Mouse (Mus musculus): ENCODE results near the gene Col27a1. TPM values are rescaled to one million over a fixed set of nuclear protein-coding genes. Genes with fewer than 3 reads are reported as not detected.
A peak's percentile ranks its signal among the peaks of the same experiment; 100 is the strongest.

The Col27a1 gene
- polyA plus RNA-seq, 1 experiment from 2014 or later: 4.1 TPM

DNA sequence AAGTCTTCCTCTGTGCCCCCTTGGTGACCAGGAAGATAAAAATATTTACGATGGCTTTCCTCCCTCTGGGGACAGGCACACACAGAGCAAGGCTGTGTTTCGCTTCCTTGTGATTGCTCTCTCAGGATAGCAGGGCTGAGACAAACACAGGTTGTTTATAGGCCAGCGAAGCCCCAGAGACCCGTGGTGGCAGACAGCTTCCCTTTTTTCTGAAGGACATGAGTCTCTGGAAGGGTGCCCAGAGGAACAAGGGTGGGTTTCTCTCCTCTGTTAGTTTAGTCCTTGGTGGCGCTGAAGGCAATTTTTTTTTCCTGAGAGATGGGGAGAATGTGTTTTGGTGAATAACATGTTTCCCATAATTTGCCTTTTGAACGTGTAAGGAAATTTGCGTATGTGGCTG is 8.2 kb upstream of the Col27a1 start:
- Histone ChIP-seq H3K9ac (no peak overlapping the region), H3K4me1 (no peaks in the 10 kb centered on the region), H3K36me3 (replicated peaks) (no peaks in the 10 kb centered on the region), H3K4me2 (no peak overlapping the region), H3K4me3 (replicated peaks) (no peak overlapping the region), H3K9me3 (no peaks in the 10 kb centered on the region), H3K27me3 (no peaks in the 10 kb centered on the region; the same call in 1 of the 2 replicates), H3K27ac (no peak overlapping the region)
- WGBS: 87% methylated on average over 7 of the region's 7 CpGs
- no peak for ATAC-seq (ENCODE audit: low FRiP score)

DNA sequence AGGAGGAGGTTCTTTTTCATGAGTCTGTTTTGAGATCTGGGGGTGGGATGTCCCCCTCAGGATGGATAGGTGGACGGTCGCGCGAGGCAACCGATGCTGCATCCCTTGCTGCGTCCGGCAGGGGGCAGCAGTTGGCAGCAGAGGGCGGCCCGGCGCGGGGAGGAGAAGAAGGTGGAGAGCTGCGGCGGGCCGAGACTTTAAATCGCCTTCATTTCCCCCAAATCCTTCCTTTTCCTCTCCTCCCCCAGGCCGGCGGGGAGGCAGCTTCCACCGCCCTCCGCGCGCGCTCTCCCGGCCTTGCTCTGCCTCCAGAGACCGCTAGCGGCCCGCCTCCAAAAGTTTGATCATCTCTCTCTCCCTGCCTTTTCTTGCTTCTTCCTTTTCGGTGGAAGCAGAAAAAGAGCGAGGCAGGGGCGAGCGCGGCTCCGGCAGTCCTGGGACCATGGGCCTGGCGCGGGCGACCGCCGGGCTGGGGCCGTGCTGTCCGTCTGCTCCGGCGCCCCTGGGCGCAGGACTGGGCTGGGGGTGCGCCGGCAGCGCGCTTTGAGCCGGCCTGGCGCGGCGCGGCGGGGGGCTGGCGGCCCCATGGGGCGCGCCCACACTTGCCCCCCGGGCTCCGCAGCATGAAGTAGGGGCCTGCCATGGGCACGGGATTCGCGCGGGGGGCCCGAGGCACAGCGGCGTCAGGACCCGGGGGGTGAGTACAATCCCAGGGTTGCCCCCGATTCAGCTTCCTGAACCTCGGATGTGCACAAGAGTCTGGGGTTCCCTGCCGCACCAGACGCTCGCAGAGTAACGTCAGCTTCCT is 1.6 kb downstream of the Col27a1 start:
- H3K36me3 ChIP-seq (replicated peaks): no peaks in the 10 kb centered on the region
- H3K4me2 ChIP-seq: peak overlapping the region; percentile 100
- WGBS: 1% methylated on average over 62 of the region's 71 CpGs
- H3K4me3 ChIP-seq (replicated peaks): peak overlapping the region; percentile 78
- H3K9me3 ChIP-seq: no peaks in the 10 kb centered on the region
- ATAC-seq (ENCODE audit: low FRiP score): peak; percentile 62
- no peak overlapping the region for H3K27ac ChIP-seq
- peak overlapping the region; percentile 70 for H3K9ac ChIP-seq
- H3K4me1 ChIP-seq: peaks cover 29% of the 10 kb centered on the region
- H3K27me3 ChIP-seq: peaks cover 49% of the 10 kb centered on the region

DNA sequence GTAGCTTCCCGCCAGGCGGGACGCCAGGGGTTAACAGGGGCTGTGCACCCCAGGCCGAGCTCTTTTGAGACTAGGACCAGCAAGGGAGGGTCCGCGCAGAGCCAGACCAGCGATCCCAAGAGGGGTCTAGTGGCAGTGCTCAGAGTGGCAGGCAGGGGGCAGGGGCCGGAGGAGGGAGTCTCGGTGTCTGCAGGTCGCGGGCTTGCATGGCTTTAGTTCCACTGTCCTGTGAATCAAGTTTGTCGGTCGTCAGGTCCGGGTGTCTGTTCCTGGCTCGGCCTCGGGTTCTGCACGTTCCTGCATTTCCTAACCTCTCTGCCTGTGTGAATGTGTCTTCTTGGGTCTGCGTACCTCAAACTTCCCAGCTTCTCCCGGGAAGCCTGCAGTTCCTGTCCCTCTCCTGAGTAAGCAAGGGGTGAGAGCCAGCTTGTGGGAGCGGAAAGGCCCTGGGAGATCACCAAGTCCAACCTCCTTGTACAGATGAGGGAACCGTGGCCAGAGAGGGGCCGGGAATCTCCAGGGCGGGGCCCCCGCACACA is 2.3 kb downstream of the Col27a1 start:
- Histone ChIP-seq H3K4me3 (replicated peaks) (peak overlapping the region; percentile 78), H3K9me3 (no peaks in the 10 kb centered on the region), H3K36me3 (replicated peaks) (no peaks in the 10 kb centered on the region), H3K9ac (peak overlapping the region; percentile 70), H3K4me1 (peaks cover 29% of the 10 kb centered on the region), H3K27ac (no peak overlapping the region), H3K27me3 (peaks cover 49% of the 10 kb centered on the region), H3K4me2 (peak overlapping the region; percentile 100)
- under 1% methylated on average over 24 of the region's 24 CpGs for WGBS
- ATAC-seq (ENCODE audit: low FRiP score): peak; percentile 78

DNA sequence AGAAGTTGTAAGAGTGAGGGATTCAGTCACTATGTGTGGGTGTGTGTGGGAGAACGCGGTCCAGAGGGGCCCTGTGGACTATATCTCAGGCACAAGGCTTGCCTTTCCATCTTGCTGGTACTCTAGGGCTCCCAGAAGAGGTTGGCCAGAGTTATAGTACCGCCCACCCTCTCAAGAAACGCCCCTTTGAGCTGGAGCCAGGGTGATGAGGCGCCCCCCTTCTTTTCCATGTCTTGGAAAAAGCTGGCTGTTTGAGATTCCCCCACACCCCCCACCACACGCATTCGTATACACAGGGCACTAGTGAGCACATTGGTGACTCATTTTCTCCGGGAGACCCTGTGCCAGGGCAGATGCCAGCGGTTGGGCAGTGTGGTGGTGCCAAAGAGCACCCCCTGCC is 2.8 kb downstream of the Col27a1 start:
- H3K9ac ChIP-seq: peak overlapping the region; percentile 70; the same call in 1 of the 2 replicates
- H3K4me2 ChIP-seq: peak overlapping the region; percentile 100
- peaks cover 44% of the 10 kb centered on the region for H3K27me3 ChIP-seq
- no peaks in the 10 kb centered on the region for H3K36me3 ChIP-seq (replicated peaks)
- 26% methylated on average over 9 of the region's 9 CpGs for WGBS
- no peak overlapping the region for H3K27ac ChIP-seq
- ATAC-seq (ENCODE audit: low FRiP score): peak; percentile 40
- no peaks in the 10 kb centered on the region for H3K9me3 ChIP-seq
- peak overlapping the region; percentile 78 for H3K4me3 ChIP-seq (replicated peaks)
- peaks cover 29% of the 10 kb centered on the region for H3K4me1 ChIP-seq

DNA sequence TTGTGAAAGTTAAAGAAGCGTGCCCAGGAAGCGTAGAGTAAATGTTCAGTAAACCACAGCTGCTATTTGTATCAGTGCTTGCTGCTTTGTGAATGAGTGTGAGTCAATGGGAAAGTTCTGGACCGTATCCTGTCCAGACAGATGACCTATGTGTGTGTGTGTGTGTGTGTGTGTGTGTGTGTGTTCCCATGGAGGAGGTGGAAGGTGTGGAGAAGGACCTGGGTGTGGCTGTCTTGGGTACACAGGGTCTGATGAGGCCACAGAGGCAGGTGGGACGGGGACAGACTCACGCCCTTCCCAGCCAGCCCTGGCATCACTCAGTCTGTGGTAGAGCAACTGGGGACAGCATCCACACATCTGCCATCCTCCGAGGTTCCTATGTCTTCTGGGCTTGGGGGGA is 3.7 kb downstream of the Col27a1 start:
- ATAC-seq (ENCODE audit: low FRiP score): no peak
- no peak overlapping the region for H3K4me2 ChIP-seq

DNA sequence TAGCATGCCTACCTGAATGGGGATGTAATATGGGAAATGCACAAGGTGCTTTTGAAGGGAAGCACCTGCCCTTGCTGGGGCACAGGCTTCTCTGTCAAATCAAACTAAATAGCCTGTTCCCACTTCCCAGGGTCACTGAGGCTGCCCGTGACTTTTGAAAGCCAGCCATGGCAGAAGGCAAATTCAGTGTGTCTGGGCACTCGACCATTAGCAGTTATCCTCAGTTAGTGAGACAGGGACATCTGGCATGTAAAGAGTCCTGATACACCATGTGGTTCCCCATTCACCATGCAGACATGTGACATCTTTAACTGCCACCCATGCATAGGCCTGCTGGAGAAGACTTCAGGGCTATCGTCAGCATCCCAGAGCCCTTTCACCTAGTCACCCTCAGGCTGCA is 5.3 kb downstream of the Col27a1 start:
- Histone ChIP-seq H3K4me3 (replicated peaks) (no peak overlapping the region), H3K27ac (no peak overlapping the region), H3K9ac (no peak overlapping the region), H3K4me2 (no peak overlapping the region), H3K36me3 (replicated peaks) (no peaks in the 10 kb centered on the region), H3K27me3 (peaks cover 20% of the 10 kb centered on the region), H3K9me3 (no peaks in the 10 kb centered on the region), H3K4me1 (peaks cover 24% of the 10 kb centered on the region)
- WGBS: 86% methylated on average over 3 of the region's 3 CpGs
- no peak for ATAC-seq (ENCODE audit: low FRiP score)

More for the DNA sequence above, 3.7 kb downstream of the Col27a1 start:
- H3K27me3 ChIP-seq: peaks cover 35% of the 10 kb centered on the region
- H3K9ac ChIP-seq: no peak overlapping the region
- H3K4me1 ChIP-seq: peaks cover 29% of the 10 kb centered on the region
- H3K9me3 ChIP-seq: no peaks in the 10 kb centered on the region
- no peaks in the 10 kb centered on the region for H3K36me3 ChIP-seq (replicated peaks)
- no peak overlapping the region for H3K27ac ChIP-seq
- H3K4me3 ChIP-seq (replicated peaks): no peak overlapping the region
- 90% methylated on average over 6 of the region's 6 CpGs for WGBS

DNA sequence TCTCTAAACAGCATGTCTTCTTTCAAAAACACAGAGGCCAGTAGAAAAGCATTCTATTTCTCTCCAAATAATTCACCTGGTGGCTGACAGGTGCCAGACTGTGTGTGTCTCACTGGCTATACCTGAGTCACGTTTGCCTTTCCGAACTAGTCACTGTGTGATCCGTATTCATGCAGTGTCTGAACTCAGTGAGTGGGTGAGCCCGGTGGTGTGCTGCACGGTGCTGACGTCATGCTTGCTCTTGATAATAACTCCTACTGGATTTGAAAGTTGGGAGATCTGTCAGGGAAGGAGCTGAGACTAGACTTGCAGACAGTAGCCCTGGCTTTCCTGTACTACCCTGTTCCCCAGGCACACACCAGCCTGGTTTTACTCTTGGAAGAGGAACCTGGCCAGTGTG is 5.8 kb downstream of the Col27a1 start:
- ATAC-seq (ENCODE audit: low FRiP score): no peak
- WGBS: 89% methylated on average over 6 of the region's 6 CpGs
- no peaks in the 10 kb centered on the region for H3K36me3 ChIP-seq (replicated peaks)
- H3K4me3 ChIP-seq (replicated peaks): no peak overlapping the region
- no peak overlapping the region for H3K4me2 ChIP-seq
- H3K4me1 ChIP-seq: peaks cover 18% of the 10 kb centered on the region
- H3K9ac ChIP-seq: no peak overlapping the region
- H3K27ac ChIP-seq: no peak overlapping the region
- H3K9me3 ChIP-seq: no peaks in the 10 kb centered on the region
- H3K27me3 ChIP-seq: peaks cover 15% of the 10 kb centered on the region

DNA sequence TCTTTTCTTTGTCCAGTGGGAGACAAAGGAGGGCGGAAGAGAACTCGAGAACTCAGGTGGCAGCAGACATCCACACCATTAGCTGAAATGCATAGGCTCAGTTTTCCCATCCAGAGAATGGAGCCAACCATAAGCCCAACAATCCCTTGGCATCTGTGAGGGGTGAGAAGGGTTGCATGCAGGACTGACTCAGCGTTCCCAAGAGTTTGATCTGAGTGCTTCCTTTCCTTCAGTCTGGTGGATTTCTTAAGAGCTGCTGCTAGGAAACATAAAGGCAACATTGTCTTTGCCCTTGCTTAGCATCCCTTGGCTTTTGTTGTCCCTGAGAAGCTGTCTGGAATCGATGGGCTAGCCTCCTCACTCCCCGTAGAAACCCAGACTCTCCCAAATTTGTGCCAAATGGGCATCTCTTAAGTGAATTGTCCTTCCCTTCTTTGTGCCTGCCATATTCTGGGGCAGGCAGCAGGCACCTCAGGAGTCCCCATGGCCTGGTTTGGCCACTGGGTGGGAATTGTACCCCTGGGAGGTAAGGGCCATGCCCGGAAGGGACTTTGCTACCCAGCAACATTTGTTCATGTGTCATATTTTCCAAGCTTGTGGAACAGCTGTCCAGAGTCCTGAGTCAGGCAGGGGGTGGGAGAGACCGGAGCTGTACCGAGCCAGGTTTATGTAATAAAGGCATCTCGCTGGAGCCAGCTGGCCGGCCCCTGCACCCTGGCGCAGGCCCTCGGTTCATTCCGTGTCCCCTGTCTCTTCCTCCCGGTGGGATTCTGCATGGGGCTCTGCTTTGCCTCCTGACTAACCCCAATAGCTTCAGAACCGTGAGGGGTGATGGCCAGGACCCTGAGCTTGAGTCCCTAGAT is 7.5 kb downstream of the Col27a1 start:
- Histone ChIP-seq H3K4me1 (peaks cover 6% of the 10 kb centered on the region), H3K4me3 (replicated peaks) (no peak overlapping the region), H3K9me3 (no peaks in the 10 kb centered on the region), H3K9ac (no peak overlapping the region), H3K27me3 (peaks cover 6% of the 10 kb centered on the region; the same call in 1 of the 2 replicates), H3K27ac (no peak overlapping the region), H3K4me2 (no peak overlapping the region), H3K36me3 (replicated peaks) (no peaks in the 10 kb centered on the region)
- WGBS: 88% methylated on average over 15 of the region's 15 CpGs
- no peak for ATAC-seq (ENCODE audit: low FRiP score)

DNA sequence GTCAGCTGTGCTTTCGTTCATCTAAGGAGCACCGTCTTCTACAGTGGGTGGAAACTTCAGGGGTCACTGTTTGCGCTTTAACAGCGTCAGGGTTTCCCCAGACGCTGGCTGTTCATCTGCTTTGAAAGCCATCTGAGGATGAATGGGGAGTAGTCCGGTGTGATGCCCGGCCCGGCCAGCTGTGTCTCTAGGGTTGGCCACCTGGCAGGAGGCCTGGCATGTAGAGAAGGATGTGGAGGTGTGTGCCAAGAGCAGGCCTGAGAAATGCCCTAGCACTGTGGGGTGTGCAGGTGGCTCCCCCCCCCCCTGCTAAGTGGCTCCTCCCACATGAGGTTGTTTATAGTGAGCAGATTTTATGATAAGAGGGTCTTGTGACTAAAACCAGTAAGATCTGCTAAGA is 8.4 kb downstream of the Col27a1 start:
- 83% methylated on average over 8 of the region's 8 CpGs for WGBS
- no peak overlapping the region for H3K9ac ChIP-seq
- H3K4me3 ChIP-seq (replicated peaks): no peak overlapping the region
- no peaks in the 10 kb centered on the region for H3K36me3 ChIP-seq (replicated peaks)
- no peak for ATAC-seq (ENCODE audit: low FRiP score)
- H3K4me1 ChIP-seq: no peaks in the 10 kb centered on the region
- H3K27me3 ChIP-seq: no peaks in the 10 kb centered on the region
- no peak overlapping the region for H3K4me2 ChIP-seq
- H3K27ac ChIP-seq: no peak overlapping the region
- no peaks in the 10 kb centered on the region for H3K9me3 ChIP-seq

DNA sequence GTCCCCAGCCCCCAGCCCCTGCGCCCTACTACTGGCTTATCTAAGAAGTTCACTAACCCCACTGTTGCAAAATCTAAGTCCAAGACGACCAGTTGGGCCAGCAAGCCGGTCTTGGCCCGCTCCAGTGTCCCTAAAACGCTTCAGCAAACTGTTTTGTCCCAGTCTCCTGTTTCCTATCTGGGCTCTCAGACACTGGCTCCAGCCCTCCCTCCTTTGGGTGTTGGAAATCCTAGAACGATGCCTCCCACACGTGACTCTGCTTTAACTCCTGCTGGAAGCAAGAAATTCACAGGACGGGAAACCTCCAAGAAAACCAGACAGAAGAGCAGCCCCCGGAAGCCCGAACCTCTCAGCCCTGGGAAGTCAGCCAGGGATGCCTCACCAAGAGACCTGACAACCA is 11.6 kb downstream of the Col27a1 start:
- WGBS: 88% methylated on average over 10 of the region's 10 CpGs
- H3K4me2 ChIP-seq: no peak overlapping the region
- ATAC-seq (ENCODE audit: low FRiP score): no peak
- H3K9ac ChIP-seq: no peak overlapping the region
- H3K36me3 ChIP-seq (replicated peaks): no peaks in the 10 kb centered on the region
- no peaks in the 10 kb centered on the region for H3K27me3 ChIP-seq
- H3K4me3 ChIP-seq (replicated peaks): no peak overlapping the region
- H3K9me3 ChIP-seq: no peaks in the 10 kb centered on the region
- peaks cover 18% of the 10 kb centered on the region for H3K4me1 ChIP-seq
- no peak overlapping the region for H3K27ac ChIP-seq

DNA sequence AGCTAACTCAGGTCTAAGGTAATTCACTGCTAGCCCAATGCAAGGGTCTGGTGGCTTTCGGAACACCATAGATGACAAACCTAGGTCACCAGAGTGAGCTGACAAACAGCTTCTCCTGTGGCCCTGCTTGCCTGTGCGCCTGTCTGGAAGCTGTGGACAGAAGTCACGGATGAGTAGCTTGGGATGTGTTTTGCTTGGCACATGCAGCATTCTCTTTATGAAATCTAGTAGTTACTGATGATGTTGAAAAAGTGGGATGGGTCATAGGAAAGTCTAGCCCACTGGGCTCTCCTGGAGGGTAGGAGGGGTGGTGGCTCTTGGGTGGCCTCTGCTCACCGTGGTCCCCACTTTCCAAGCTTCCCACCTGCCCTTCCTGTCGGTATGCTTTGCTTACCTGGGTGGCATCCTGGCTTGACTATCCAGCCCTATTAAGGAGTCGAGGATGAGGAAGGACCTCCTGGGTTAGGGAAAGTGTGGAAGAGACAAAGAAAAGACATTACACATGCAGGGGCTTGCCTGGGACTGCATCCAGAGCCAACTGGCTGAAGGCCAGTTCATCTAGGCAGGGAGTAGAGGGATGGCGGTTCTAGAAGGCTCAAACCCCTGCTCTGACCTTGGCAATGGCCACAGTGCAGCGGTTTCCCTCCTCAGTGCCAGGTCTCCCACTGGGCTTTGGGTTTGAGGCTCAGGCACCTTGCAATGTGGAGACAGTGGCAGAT is 12.5 kb downstream of the Col27a1 start:
- Histone ChIP-seq H3K4me3 (replicated peaks) (no peak overlapping the region), H3K36me3 (replicated peaks) (no peaks in the 10 kb centered on the region), H3K27me3 (no peaks in the 10 kb centered on the region), H3K9ac (no peak overlapping the region), H3K9me3 (no peaks in the 10 kb centered on the region), H3K27ac (no peak overlapping the region), H3K4me2 (no peak overlapping the region), H3K4me1 (peaks cover 24% of the 10 kb centered on the region)
- 83% methylated on average over 8 of the region's 8 CpGs for WGBS
- ATAC-seq (ENCODE audit: low FRiP score): no peak

DNA sequence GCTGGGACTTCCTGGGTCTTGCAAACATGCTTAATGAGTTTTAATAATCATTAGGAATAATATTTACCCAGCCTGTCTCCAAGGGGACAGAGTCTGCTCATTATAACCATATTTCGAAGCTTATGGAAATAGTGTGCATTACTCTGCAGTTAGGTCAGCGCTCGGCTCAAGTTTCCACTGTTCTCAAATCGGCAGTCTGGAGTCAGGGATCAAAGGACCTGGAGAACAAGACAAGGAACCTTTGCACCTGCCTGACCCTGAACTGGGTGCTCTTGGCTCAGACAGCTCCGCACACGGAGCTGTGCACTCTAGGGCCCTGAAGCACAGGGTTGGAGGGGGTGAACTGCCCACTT is 13.1 kb downstream of the Col27a1 start:
- ATAC-seq (ENCODE audit: low FRiP score): no peak
- Histone ChIP-seq H3K27me3 (no peaks in the 10 kb centered on the region), H3K36me3 (replicated peaks) (no peaks in the 10 kb centered on the region), H3K27ac (no peak overlapping the region), H3K4me1 (peaks cover 24% of the 10 kb centered on the region), H3K9me3 (no peaks in the 10 kb centered on the region), H3K4me2 (no peak overlapping the region), H3K9ac (no peak overlapping the region), H3K4me3 (replicated peaks) (no peak overlapping the region)
- 80% methylated on average over 6 of the region's 6 CpGs for WGBS

Data from forebrain, embryonic 12.5 days (tissue).